Mouse (Mus musculus): ENCODE measurements around the gene Ccdc144b. TPM values are rescaled to one million over a fixed set of nuclear protein-coding genes. Genes with fewer than 3 reads are reported as not detected.

Ccdc144b gene
- polyA plus RNA-seq, 1 experiment, result not detected

DNA sequence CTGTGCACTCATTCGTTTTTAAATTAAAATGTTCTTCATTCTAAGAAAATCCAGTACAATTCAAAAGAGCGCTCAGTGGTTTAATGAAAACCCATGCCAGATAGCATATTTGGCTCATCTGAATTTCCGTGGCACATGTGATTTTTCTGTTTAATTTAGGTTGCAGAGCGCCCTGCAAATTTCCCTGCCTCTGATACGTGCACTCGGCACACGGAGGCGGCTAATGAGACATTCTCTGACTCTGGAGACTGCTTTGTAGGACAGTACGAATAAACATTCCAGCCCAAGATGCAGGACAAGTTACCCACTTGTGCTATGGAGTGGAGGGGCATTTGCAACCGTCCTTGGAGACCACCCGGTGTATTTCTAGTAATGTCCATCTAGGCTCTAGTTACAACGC lies 82.2 kb downstream of the Ccdc144b start:
- Histone ChIP-seq H3K27me3 (ENCODE audit: control insufficient read depth, insufficient read depth, insufficient read length) (no peaks in the 10 kb centered on the region), H3K79me2 (ENCODE audit: control insufficient read depth, insufficient read depth) (no peaks in the 10 kb centered on the region), H3K4me3 (ENCODE audit: insufficient read depth, poor library complexity, severe bottlenecking) (no peak overlapping the region), H3ac (ENCODE audit: control insufficient read depth, insufficient read length, low read depth) (no peak overlapping the region), H3K79me3 (ENCODE audit: low read depth) (no peaks in the 10 kb centered on the region), H3K36me3 (ENCODE audit: control insufficient read depth, insufficient read depth) (peaks cover 12% of the 10 kb centered on the region)
- TF ChIP-seq MYOD1 (IDR thresholded peaks at IDR 0.05; ENCODE audit: control insufficient read depth, insufficient read length, low read depth) (no peak), CTCF (IDR thresholded peaks at IDR 0.05; ENCODE audit: control insufficient read depth, insufficient read depth, insufficient read length) (no peak), USF1 (IDR thresholded peaks at IDR 0.05; ENCODE audit: low read depth) (no peak), CEBPB (IDR thresholded peaks at IDR 0.05; ENCODE audit: low read depth) (no peak), FOSL1 (IDR thresholded peaks at IDR 0.05; ENCODE audit: insufficient read depth, low read length, poor library complexity, severe bottlenecking) (no peak), MYOG (IDR thresholded peaks at IDR 0.05; ENCODE audit: control insufficient read depth, extremely low read depth, insufficient read length) (no peak), MAX (IDR thresholded peaks at IDR 0.05) (no peak)

- Histone ChIP-seq H3K79me2 (ENCODE audit: control insufficient read depth, insufficient read depth) (no peaks in the 10 kb centered on the region), H3K79me3 (ENCODE audit: low read depth) (no peaks in the 10 kb centered on the region), H3ac (ENCODE audit: control insufficient read depth, insufficient read length, low read depth) (no peak overlapping the region), H3K36me3 (ENCODE audit: control insufficient read depth, insufficient read depth) (peaks cover 9% of the 10 kb centered on the region), H3K4me3 (ENCODE audit: insufficient read depth, poor library complexity, severe bottlenecking) (no peak overlapping the region), H3K27me3 (ENCODE audit: control insufficient read depth, insufficient read depth, insufficient read length) (no peaks in the 10 kb centered on the region)
- TF ChIP-seq CTCF (IDR thresholded peaks at IDR 0.05; ENCODE audit: control insufficient read depth, insufficient read depth, insufficient read length) (no peak), MYOG (IDR thresholded peaks at IDR 0.05; ENCODE audit: control insufficient read depth, extremely low read depth, insufficient read length) (no peak), FOSL1 (IDR thresholded peaks at IDR 0.05; ENCODE audit: insufficient read depth, low read length, poor library complexity, severe bottlenecking) (no peak), CEBPB (IDR thresholded peaks at IDR 0.05; ENCODE audit: low read depth) (no peak), MAX (IDR thresholded peaks at IDR 0.05) (no peak), USF1 (IDR thresholded peaks at IDR 0.05; ENCODE audit: low read depth) (no peak), MYOD1 (IDR thresholded peaks at IDR 0.05; ENCODE audit: control insufficient read depth, insufficient read length, low read depth) (no peak)
Observed at GRCm38 (mm10) chr3:35970441-35970840, 82.9 kb downstream of the Ccdc144b start.

DNA sequence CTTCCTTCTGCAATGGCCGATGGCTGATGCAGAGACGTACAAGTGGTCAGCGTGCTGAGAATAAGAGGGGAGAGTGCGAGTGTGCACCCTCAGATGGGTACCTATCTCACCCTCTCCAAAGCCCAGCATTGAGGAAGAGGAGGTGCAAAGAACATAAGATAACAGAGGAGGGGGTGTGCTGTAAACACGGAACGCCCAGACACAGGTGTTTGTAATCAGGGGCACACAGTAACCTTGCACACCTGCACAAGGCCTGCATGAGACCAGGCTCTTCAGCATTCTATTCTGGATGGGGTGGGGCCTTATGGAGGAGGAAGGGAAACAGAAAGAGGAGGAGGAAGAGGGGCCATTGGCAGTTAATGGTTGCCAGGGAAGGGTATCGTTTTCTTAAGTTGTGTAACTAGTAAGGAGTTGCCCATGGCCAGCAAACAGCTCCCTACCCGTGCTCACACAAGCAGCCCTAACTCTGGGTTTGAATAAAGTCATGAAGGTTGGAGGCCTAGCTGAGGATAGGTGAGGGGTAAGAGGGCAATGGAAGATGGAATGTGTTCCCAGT lies 85.9 kb downstream of the Ccdc144b start:
- H3ac ChIP-seq (ENCODE audit: control insufficient read depth, insufficient read length, low read depth), result no peak overlapping the region
- TF ChIP-seq FOSL1 (IDR thresholded peaks at IDR 0.05; ENCODE audit: insufficient read depth, low read length, poor library complexity, severe bottlenecking) (no peak), CEBPB (IDR thresholded peaks at IDR 0.05; ENCODE audit: low read depth) (no peak), USF1 (IDR thresholded peaks at IDR 0.05; ENCODE audit: low read depth) (no peak), CTCF (IDR thresholded peaks at IDR 0.05; ENCODE audit: control insufficient read depth, insufficient read depth, insufficient read length) (no peak), MYOG (IDR thresholded peaks at IDR 0.05; ENCODE audit: control insufficient read depth, extremely low read depth, insufficient read length) (no peak), MYOD1 (IDR thresholded peaks at IDR 0.05; ENCODE audit: control insufficient read depth, insufficient read length, low read depth) (no peak), MAX (IDR thresholded peaks at IDR 0.05) (no peak)
- H3K79me2 ChIP-seq (ENCODE audit: control insufficient read depth, insufficient read depth), result no peaks in the 10 kb centered on the region
- no peak overlapping the region for H3K4me3 ChIP-seq (ENCODE audit: insufficient read depth, poor library complexity, severe bottlenecking)
- no peaks in the 10 kb centered on the region for H3K27me3 ChIP-seq (ENCODE audit: control insufficient read depth, insufficient read depth, insufficient read length)
- no peaks in the 10 kb centered on the region for H3K36me3 ChIP-seq (ENCODE audit: control insufficient read depth, insufficient read depth)
- H3K79me3 ChIP-seq (ENCODE audit: low read depth), result no peaks in the 10 kb centered on the region

- H3K36me3 ChIP-seq (ENCODE audit: control insufficient read depth, insufficient read depth), result no peaks in the 10 kb centered on the region
Observed at GRCm38 (mm10) chr3:35966493-35966892, 86.9 kb downstream of the Ccdc144b start.

DNA sequence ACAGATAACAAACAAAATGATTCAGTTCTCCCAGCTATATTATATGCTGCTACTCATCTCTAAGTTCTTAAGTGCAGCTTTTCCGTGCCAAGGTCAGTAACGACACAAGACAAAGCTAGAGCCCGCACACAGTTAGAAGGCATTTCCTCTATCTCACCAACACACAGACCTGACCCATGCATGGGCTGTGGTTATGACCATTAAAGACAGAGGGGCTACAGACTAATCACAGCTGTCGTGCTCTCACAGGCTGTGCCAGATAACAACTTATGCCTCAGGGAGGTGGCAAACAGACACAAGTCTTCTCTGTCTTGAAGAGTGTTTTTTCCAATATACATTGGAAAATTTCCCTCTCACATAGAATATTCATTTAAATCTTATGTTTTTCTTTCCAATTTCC lies 88.4 kb downstream of the Ccdc144b start:
- TF ChIP-seq USF1 (IDR thresholded peaks at IDR 0.05; ENCODE audit: low read depth), result no peak
- no peak for TF ChIP-seq CEBPB (IDR thresholded peaks at IDR 0.05; ENCODE audit: low read depth)
- TF ChIP-seq CTCF (IDR thresholded peaks at IDR 0.05; ENCODE audit: control insufficient read depth, insufficient read depth, insufficient read length), result no peak
- no peak for TF ChIP-seq MYOG (IDR thresholded peaks at IDR 0.05; ENCODE audit: control insufficient read depth, extremely low read depth, insufficient read length)
- TF ChIP-seq FOSL1 (IDR thresholded peaks at IDR 0.05; ENCODE audit: insufficient read depth, low read length, poor library complexity, severe bottlenecking), result no peak
- TF ChIP-seq MAX (IDR thresholded peaks at IDR 0.05), result no peak
- TF ChIP-seq MYOD1 (IDR thresholded peaks at IDR 0.05; ENCODE audit: control insufficient read depth, insufficient read length, low read depth), result no peak
- Histone ChIP-seq H3ac (ENCODE audit: control insufficient read depth, insufficient read length, low read depth) (no peak overlapping the region), H3K4me3 (ENCODE audit: insufficient read depth, poor library complexity, severe bottlenecking) (no peak overlapping the region), H3K79me2 (ENCODE audit: control insufficient read depth, insufficient read depth) (no peaks in the 10 kb centered on the region), H3K36me3 (ENCODE audit: control insufficient read depth, insufficient read depth) (peaks cover 8% of the 10 kb centered on the region), H3K79me3 (ENCODE audit: low read depth) (no peaks in the 10 kb centered on the region), H3K27me3 (ENCODE audit: control insufficient read depth, insufficient read depth, insufficient read length) (no peaks in the 10 kb centered on the region)

More at GRCm38 (mm10) chr3:35966493-35966892, 86.9 kb downstream of the Ccdc144b start:
- no peaks in the 10 kb centered on the region for H3K79me2 ChIP-seq (ENCODE audit: control insufficient read depth, insufficient read depth)
- H3K79me3 ChIP-seq (ENCODE audit: low read depth), result no peaks in the 10 kb centered on the region
- TF ChIP-seq CEBPB (IDR thresholded peaks at IDR 0.05; ENCODE audit: low read depth) (no peak), MYOD1 (IDR thresholded peaks at IDR 0.05; ENCODE audit: control insufficient read depth, insufficient read length, low read depth) (no peak), MYOG (IDR thresholded peaks at IDR 0.05; ENCODE audit: control insufficient read depth, extremely low read depth, insufficient read length) (no peak), FOSL1 (IDR thresholded peaks at IDR 0.05; ENCODE audit: insufficient read depth, low read length, poor library complexity, severe bottlenecking) (no peak), USF1 (IDR thresholded peaks at IDR 0.05; ENCODE audit: low read depth) (no peak), CTCF (IDR thresholded peaks at IDR 0.05; ENCODE audit: control insufficient read depth, insufficient read depth, insufficient read length) (no peak), MAX (IDR thresholded peaks at IDR 0.05) (no peak)
- H3ac ChIP-seq (ENCODE audit: control insufficient read depth, insufficient read length, low read depth), result no peak overlapping the region
- H3K4me3 ChIP-seq (ENCODE audit: insufficient read depth, poor library complexity, severe bottlenecking), result no peak overlapping the region
- H3K27me3 ChIP-seq (ENCODE audit: control insufficient read depth, insufficient read depth, insufficient read length), result no peaks in the 10 kb centered on the region
